Mouse (Mus musculus) liver, adult 2 months (tissue): Measurements from ENCODE around the gene Foxj1. TPM values are rescaled to one million over a fixed set of nuclear protein-coding genes. Genes with fewer than 3 reads are reported as not detected.

ENCODE experiments used
- DNase-seq: peaks from one replicate; pipeline ENCODE4 v3.0.0-alpha.2; 2011; ENCODE audit warnings: low read depth, low spot score; ENCODE audit errors: extremely low read depth
- H3K27ac ChIP-seq: fragments of 200-500 bp; replicated peaks from 2 replicates; pipeline ENCODE4 v1.5.1; 2012; ENCODE audit warnings: low read depth, mild to moderate bottlenecking, control low read depth, inconsistent platforms, low read length; ENCODE audit not compliant: insufficient read depth
- H3K27me3 ChIP-seq: fragments of 200-500 bp; 2 replicates; pipeline ENCODE4 v1.6.1; 2012; ENCODE audit warnings: mild to moderate bottlenecking, moderate library complexity, low read length, inconsistent platforms; ENCODE audit not compliant: control insufficient read depth, insufficient read depth
- H3K36me3 ChIP-seq: fragments of 200-500 bp; 2 replicates; pipeline ENCODE4 v1.6.1; 2012; ENCODE audit warnings: low read length, inconsistent platforms; ENCODE audit not compliant: control insufficient read depth, insufficient read depth
- H3K4me1 ChIP-seq: fragments of 200-500 bp; 2 replicates; pipeline ENCODE4 v1.6.1; 2011; ENCODE audit warnings: low read length; ENCODE audit not compliant: control insufficient read depth, insufficient read depth
- H3K4me3 ChIP-seq: fragments of 200-500 bp; 2 replicates; pipeline ENCODE4 v1.5.1; 2011; ENCODE audit warnings: low read depth, mild to moderate bottlenecking, control low read depth, low read length, moderate library complexity; ENCODE audit not compliant: insufficient read depth
- H3K79me2 ChIP-seq: fragments of 200-500 bp; 2 replicates; pipeline ENCODE4 v1.6.1; 2012; ENCODE audit warnings: inconsistent platforms, mild to moderate bottlenecking, low read length, moderate library complexity; ENCODE audit not compliant: control insufficient read depth, insufficient read depth
- H3K9ac ChIP-seq: fragments of 200-500 bp; 2 replicates; pipeline ENCODE4 v1.6.1; 2012; ENCODE audit warnings: low read depth, mild to moderate bottlenecking, control low read depth, inconsistent platforms, low read length
- CTCF ChIP-seq: fragments of 200-500 bp; IDR thresholded peaks from 2 replicates; pipeline ENCODE4 v1.5.1; 2011; ENCODE audit warnings: low read depth, low read length, control low read depth
- POLR2A ChIP-seq: fragments of 200-500 bp; IDR thresholded peaks from 2 replicates; pipeline ENCODE4 v1.6.1; 2011; ENCODE audit warnings: low read length, control low read depth; ENCODE audit not compliant: insufficient read depth; ENCODE audit errors: extremely low read depth
- WGBS: fragments of 180-500 bp; shearing (Covaris S2); methylation state at CpG from one replicate; pipeline ENCODE4 v1.1.7; 2018; 5-methylcytosine and 5-hydroxymethylcytosine counted together
- polyA plus RNA-seq: library from polyadenylated mRNA; depleted of rRNA; stranded (reverse); fragments of >200 nt; gene quantifications from 2 replicates; pipeline ENCODE4 v1.2.3, GENCODE M21; 2012
- total RNA-seq: library from RNA; depleted of rRNA; stranded (reverse); fragments of >200 nt; gene quantifications from 2 replicates; pipeline ENCODE4 v1.2.3, GENCODE M21; 2014

Foxj1 gene
- total and polyA plus RNA-seq, 2 experiments: 0.09 to 0.21 TPM

GRCm38 (mm10) chr11:116337000-116337399, 1.8 kb upstream of the Foxj1 start:
- no peak for TF ChIP-seq CTCF
- no peak for TF ChIP-seq POLR2A
- H3K79me2 ChIP-seq: no peaks in the 10 kb centered on the region
- no peak overlapping the region for H3K4me3 ChIP-seq
- WGBS: 68% methylated on average over 12 of the region's 12 CpGs
- H3K27ac ChIP-seq: no peak overlapping the region
- no peak overlapping the region for H3K9ac ChIP-seq
- no peak for DNase-seq
- no peaks in the 10 kb centered on the region for H3K4me1 ChIP-seq
- H3K27me3 ChIP-seq: 0 out of 2 replicates have a peak, but pooled peaks cover 8% of the 10 kb centered on the region
- H3K36me3 ChIP-seq: no peaks in the 10 kb centered on the region

GRCm38 (mm10) chr11:116336393-116336792, 1.2 kb upstream of the Foxj1 start:
- Histone ChIP-seq H3K4me3 (no peak overlapping the region), H3K9ac (no peak overlapping the region), H3K36me3 (no peaks in the 10 kb centered on the region), H3K27ac (no peak overlapping the region), H3K79me2 (no peaks in the 10 kb centered on the region), H3K27me3 (0 out of 2 replicates have a peak, but pooled peaks cover 8% of the 10 kb centered on the region), H3K4me1 (no peaks in the 10 kb centered on the region)
- TF ChIP-seq CTCF: no peak
- no peak for TF ChIP-seq POLR2A
- no peak for DNase-seq
- WGBS: 89% methylated on average over 4 of the region's 4 CpGs

- 18% methylated on average over 26 of the region's 26 CpGs for WGBS
- Histone ChIP-seq H3K27me3 (0 out of 2 replicates have a peak, but pooled peaks cover 8% of the 10 kb centered on the region), H3K4me3 (no peak overlapping the region; the same call in 1 of the 2 replicates), H3K4me1 (no peaks in the 10 kb centered on the region), H3K27ac (no peak overlapping the region), H3K79me2 (no peaks in the 10 kb centered on the region), H3K36me3 (no peaks in the 10 kb centered on the region), H3K9ac (no peak overlapping the region)
- DNase-seq: no peak
- TF ChIP-seq POLR2A: no peak
- no peak for TF ChIP-seq CTCF
Measured at GRCm38 (mm10) chr11:116334417-116334782, 799 bp downstream of the Foxj1 start.

DNA sequence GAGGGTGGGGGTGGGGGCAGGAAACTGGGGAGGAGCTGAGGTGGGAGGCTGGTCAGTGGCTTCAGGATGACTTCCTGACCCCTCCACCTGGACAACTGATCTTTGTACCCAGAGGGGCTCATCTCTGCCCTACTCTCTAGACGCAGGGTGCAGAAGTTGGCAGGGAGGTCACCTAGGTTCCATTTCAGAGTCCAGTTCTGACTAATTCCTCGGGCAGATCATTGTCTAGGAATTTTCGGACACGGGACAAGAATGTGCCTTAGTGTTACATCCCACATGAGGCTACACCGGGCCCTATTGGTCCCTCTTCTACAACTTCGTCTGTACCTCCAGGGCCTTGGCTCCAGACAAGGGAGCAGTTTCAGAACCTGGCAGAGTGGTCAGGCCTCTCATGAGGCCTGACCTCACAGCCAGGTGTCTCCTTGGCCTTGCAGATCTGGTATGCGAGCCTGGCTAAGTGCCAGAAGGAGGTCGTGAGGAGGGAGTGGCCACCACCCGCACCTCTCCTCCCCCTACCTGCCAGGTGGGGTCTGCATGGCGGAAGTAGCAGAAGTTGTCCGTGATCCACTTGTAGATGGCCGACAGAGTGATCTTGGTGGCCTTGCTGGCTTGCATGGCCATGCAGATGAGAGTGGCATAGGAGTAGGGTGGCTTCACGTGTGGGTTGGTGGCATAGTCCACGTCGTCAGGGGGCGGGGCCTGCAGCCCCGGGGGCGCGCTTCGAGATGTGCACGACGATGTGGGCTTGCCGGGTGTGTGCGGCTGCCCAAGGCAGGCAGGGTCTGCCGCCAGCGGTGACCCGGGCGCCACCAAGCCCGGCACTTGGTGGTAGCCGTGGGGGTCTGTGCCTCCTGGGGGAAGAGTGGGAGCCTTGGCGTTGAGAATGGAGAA, 1.4 kb downstream of the Foxj1 start:
- Histone ChIP-seq H3K9ac (no peak overlapping the region), H3K27ac (no peak overlapping the region), H3K27me3 (0 out of 2 replicates have a peak, but pooled peaks cover 8% of the 10 kb centered on the region), H3K4me3 (no peak overlapping the region; the same call in 1 of the 2 replicates), H3K4me1 (no peaks in the 10 kb centered on the region), H3K36me3 (no peaks in the 10 kb centered on the region), H3K79me2 (no peaks in the 10 kb centered on the region)
- no peak for DNase-seq
- no peak for TF ChIP-seq CTCF
- TF ChIP-seq POLR2A: no peak
- WGBS: 31% methylated on average over 31 of the region's 31 CpGs

- no peak overlapping the region for H3K27ac ChIP-seq
Measured at GRCm38 (mm10) chr11:116332983-116333270, 2.3 kb downstream of the Foxj1 start.

More at GRCm38 (mm10) chr11:116332983-116333270, 2.3 kb downstream of the Foxj1 start:
- Histone ChIP-seq H3K79me2 (no peaks in the 10 kb centered on the region), H3K36me3 (no peaks in the 10 kb centered on the region), H3K9ac (no peak overlapping the region), H3K4me3 (no peak overlapping the region), H3K4me1 (no peaks in the 10 kb centered on the region), H3K27me3 (0 out of 2 replicates have a peak, but pooled peaks cover 8% of the 10 kb centered on the region)
- WGBS: 74% methylated on average over 3 of the region's 3 CpGs
- no peak for TF ChIP-seq CTCF
- no peak for TF ChIP-seq POLR2A
- no peak for DNase-seq
